Comparison of ENCODE assay signal across 23 mouse cellular contexts in the genomic region with DNA sequence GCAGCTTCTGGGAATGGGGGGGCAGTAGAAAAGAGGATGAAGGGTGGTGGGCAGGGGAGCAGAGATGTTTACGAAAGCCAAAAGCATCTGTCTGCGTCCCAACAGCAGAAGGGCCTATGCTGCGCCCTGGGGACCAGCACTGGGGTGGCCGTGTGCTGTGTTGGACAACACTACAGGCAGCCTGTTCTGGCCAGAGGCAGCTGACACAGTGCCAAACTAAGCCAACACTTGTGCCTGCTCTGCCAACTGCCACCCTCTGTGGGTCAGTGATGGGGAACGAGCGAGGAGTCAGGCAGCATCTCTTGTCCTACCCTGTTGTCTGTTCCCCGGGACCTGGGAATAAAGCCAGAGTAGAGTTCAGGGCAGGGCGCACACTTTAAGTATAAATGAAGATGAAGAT.
DNase-seq lines count a peak whose midpoint lies in the region; ATAC-seq lines count a peak whose summit lies in the region.
"Had no signal": no experiment of that assay in that cellular context is flagged by ENCODE, and none has a peak within 500 bp of the region (broad histone marks: within the 10 kb centered on the region; RNA-seq: fewer than 3 reads in every experiment).

No protein-coding gene starts in this region.

- 73% methylated on average over 8 of the region's 8 CpGs for WGBS in hindbrain, embryonic 16.5 days
- 88% methylated on average over 8 of the region's 8 CpGs for WGBS in hindbrain, embryonic 12.5 days
- 81% methylated on average over 8 of the region's 8 CpGs for WGBS in midbrain, embryonic 15.5 days
- 85% methylated on average over 8 of the region's 8 CpGs for WGBS in midbrain, embryonic 16.5 days

- H3K4me1 ChIP-seq in hindbrain, embryonic 16.5 days (ENCODE audit: control insufficient read depth, insufficient read depth, low read depth, low read length): no peaks in the 10 kb centered on the region
- H3K4me1 ChIP-seq in hindbrain, embryonic 12.5 days: no peaks in the 10 kb centered on the region
- no peaks in the 10 kb centered on the region; the same call in 1 of the 2 replicates for H3K4me1 ChIP-seq in midbrain, embryonic 15.5 days
- 0 out of 2 replicates have a peak, but pooled peaks cover 3% of the 10 kb centered on the region for H3K4me1 ChIP-seq in midbrain, embryonic 16.5 days (ENCODE audit: control insufficient read depth, insufficient read depth, low read length)
- H3K4me1 ChIP-seq: limb, embryonic 13.5 days; liver, embryonic 12.5 days had no signal

- H3K36me3 ChIP-seq in hindbrain, embryonic 16.5 days (ENCODE audit: control insufficient read depth, insufficient read depth, low read length): no peaks in the 10 kb centered on the region
- no peaks in the 10 kb centered on the region for H3K36me3 ChIP-seq in hindbrain, embryonic 12.5 days
- H3K36me3 ChIP-seq in midbrain, embryonic 15.5 days (replicated peaks): no peaks in the 10 kb centered on the region
- H3K36me3 ChIP-seq in midbrain, embryonic 16.5 days (ENCODE audit: control insufficient read depth, insufficient read depth, low read length): no peaks in the 10 kb centered on the region
- H3K36me3 ChIP-seq: limb, embryonic 13.5 days; liver, embryonic 12.5 days; neural tube, embryonic 13.5 days had no signal

- no peak overlapping the region for H3K4me2 ChIP-seq in hindbrain, embryonic 16.5 days (ENCODE audit: low read length)
- H3K4me2 ChIP-seq in hindbrain, embryonic 12.5 days (replicated peaks): no peak overlapping the region
- H3K4me2 ChIP-seq in midbrain, embryonic 15.5 days: no peak overlapping the region
- no peak overlapping the region for H3K4me2 ChIP-seq in midbrain, embryonic 16.5 days (ENCODE audit: low read length)
- H3K4me2 ChIP-seq: limb, embryonic 13.5 days; liver, embryonic 12.5 days; midbrain, embryonic 11.5 days; neural tube, embryonic 13.5 days had no signal

- H3K9ac ChIP-seq in hindbrain, embryonic 16.5 days (ENCODE audit: low read depth, low read length): no peak overlapping the region
- H3K9ac ChIP-seq in hindbrain, embryonic 12.5 days: no peak overlapping the region
- H3K9ac ChIP-seq in midbrain, embryonic 15.5 days: no peak overlapping the region
- H3K9ac ChIP-seq in midbrain, embryonic 16.5 days (ENCODE audit: low read depth, low read length): no peak overlapping the region
- H3K9ac ChIP-seq: limb, embryonic 13.5 days; liver, embryonic 12.5 days; neural tube, embryonic 13.5 days had no signal

- H3K4me3 ChIP-seq in hindbrain, embryonic 16.5 days (ENCODE audit: low read length): no peak overlapping the region
- no peak overlapping the region for H3K4me3 ChIP-seq in hindbrain, embryonic 12.5 days
- H3K4me3 ChIP-seq in midbrain, embryonic 15.5 days: no peak overlapping the region
- no peak overlapping the region for H3K4me3 ChIP-seq in midbrain, embryonic 16.5 days (ENCODE audit: low read depth, low read length)
- H3K4me3 ChIP-seq: limb, embryonic 13.5 days; liver, embryonic 12.5 days; myocyte; neural tube, embryonic 13.5 days had no signal

- intact Hi-C loops in left cerebral cortex, postnatal 14 days (cut with DNase I): loop anchor here (5.0 to 10.0 kb wide), 2 partner anchors 275 to 482 kb away; no protein-coding TSS in a partner anchor

- no peaks in the 10 kb centered on the region; the same call in 1 of the 2 replicates for H3K27me3 ChIP-seq in hindbrain, embryonic 16.5 days (replicated peaks; ENCODE audit: control insufficient read depth, insufficient read depth, low read length)
- peaks cover 11% of the 10 kb centered on the region; the same call in 1 of the 2 replicates for H3K27me3 ChIP-seq in hindbrain, embryonic 12.5 days
- no peaks in the 10 kb centered on the region for H3K27me3 ChIP-seq in midbrain, embryonic 15.5 days (replicated peaks)
- H3K27me3 ChIP-seq in midbrain, embryonic 16.5 days (ENCODE audit: control insufficient read depth, insufficient read depth, low read depth, low read length): no peaks in the 10 kb centered on the region
- H3K27me3 ChIP-seq: Patski had no signal

- peak; percentile 68 to 79 for DNase-seq in cerebellum, postnatal 10 days
- DNase-seq in cerebellum, adult 9-10 months: no peak
- DNase-seq in cerebellum, postnatal 14 days: peak; percentile 42 to 51
- DNase-seq in left cerebral cortex, postnatal 14 days (ENCODE audit: low spot score in 2 of 2): no peak
- DNase-seq: adrenal gland, adult 2 months; kidney, adult 18-20 months; kidney, postnatal 4 days; lung, adult 18-20 months; lung, postnatal 10 days; retina, postnatal 1 day; thymus, adult 18-20 months; thymus, postnatal 4 days had no signal

- ATAC-seq in hindbrain, embryonic 16.5 days: peak; percentile 44; the same call in 1 of the 2 replicates
- no peak for ATAC-seq in hindbrain, embryonic 12.5 days (ENCODE audit: low FRiP score)
- 0 out of 2 replicates have a peak, but pooled peaks have one; percentile 21 for ATAC-seq in midbrain, embryonic 15.5 days (replicated peaks)
- no peak for ATAC-seq in midbrain, embryonic 16.5 days
- ATAC-seq: inflammation-experienced regulatory T-cells, adult 6 months; liver, embryonic 12.5 days; Patski had no signal

- no peaks in the 10 kb centered on the region for H3K9me3 ChIP-seq in hindbrain, embryonic 16.5 days (ENCODE audit: control insufficient read depth, low read length)
- no peaks in the 10 kb centered on the region for H3K9me3 ChIP-seq in hindbrain, embryonic 12.5 days (replicated peaks)
- H3K9me3 ChIP-seq in midbrain, embryonic 15.5 days: no peaks in the 10 kb centered on the region
- no peaks in the 10 kb centered on the region for H3K9me3 ChIP-seq in midbrain, embryonic 16.5 days (replicated peaks; ENCODE audit: control insufficient read depth, low read length, poor library complexity, severe bottlenecking)
- H3K9me3 ChIP-seq: limb, embryonic 13.5 days; liver, embryonic 12.5 days; neural tube, embryonic 13.5 days had no signal

- H3K27ac ChIP-seq in hindbrain, embryonic 16.5 days (ENCODE audit: low read depth, low read length): no peak overlapping the region
- no peak overlapping the region for H3K27ac ChIP-seq in hindbrain, embryonic 12.5 days
- no peak overlapping the region for H3K27ac ChIP-seq in midbrain, embryonic 15.5 days
- H3K27ac ChIP-seq in midbrain, embryonic 16.5 days (ENCODE audit: low read length): no peak overlapping the region
- H3K27ac ChIP-seq: limb, embryonic 13.5 days; liver, embryonic 12.5 days; neural tube, embryonic 13.5 days had no signal

Comparison
In these comparisons a context has a peak if more than half of its experiments do, and no peak if none do; other contexts are left out.
1. DNase-seq: peak in cerebellum, postnatal 10 days (2 of 2) and cerebellum, postnatal 14 days (2 of 2); none in cerebellum, adult 9-10 months (single experiment) and left cerebral cortex, postnatal 14 days (0 of 2).
2. ATAC-seq: peak in hindbrain, embryonic 16.5 days (single experiment) and midbrain, embryonic 15.5 days (single experiment); none in hindbrain, embryonic 12.5 days (single experiment) and midbrain, embryonic 16.5 days (single experiment).